In the genomic region with DNA sequence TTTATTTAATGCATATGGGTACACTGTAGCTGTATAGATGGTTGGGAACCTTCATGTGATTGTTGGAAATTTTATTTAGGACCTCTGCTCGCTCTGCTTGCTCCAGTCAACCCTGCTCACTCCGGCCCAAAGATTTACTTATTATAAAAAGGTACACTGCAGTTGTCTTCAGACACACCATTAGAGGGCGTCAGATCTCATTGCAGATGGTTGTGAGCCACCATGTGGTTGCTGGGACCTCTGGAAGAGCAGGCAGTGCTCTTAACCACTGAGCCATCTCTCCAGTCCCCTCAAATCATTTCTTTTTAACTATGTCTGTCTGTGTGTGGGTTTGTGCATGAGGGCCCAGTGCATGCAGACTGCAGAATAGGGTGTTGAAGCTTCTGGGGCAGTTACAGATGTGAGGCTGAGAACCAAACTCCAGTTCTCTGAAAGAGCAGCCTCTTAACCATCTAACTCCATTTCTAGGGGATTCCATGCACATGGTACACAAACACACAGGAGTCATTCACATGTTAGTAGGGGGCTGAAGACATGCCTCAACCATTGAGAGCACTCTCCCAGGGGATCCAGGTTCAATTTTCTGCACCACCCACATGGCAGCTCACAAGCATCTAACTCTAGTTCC, we compare ENCODE assay signal across 16 mouse cellular contexts. TPM values are rescaled to one million over a fixed set of nuclear protein-coding genes. Genes with fewer than 3 reads are reported as not detected.
DNase-seq lines count a peak whose midpoint lies in the region; ATAC-seq and TF ChIP-seq lines count a peak whose summit lies in the region.
"Had no signal": no experiment of that assay in that cellular context is flagged by ENCODE, and none has a peak within 500 bp of the region (broad histone marks: within the 10 kb centered on the region; RNA-seq: fewer than 3 reads in every experiment).

No protein-coding gene starts in this region.

- no peak overlapping the region for H3K9ac ChIP-seq in heart, adult 2 months (ENCODE audit: low read depth, low read length)
- H3K9ac ChIP-seq in lung, embryonic 15.5 days: no peak overlapping the region
- no peak overlapping the region for H3K9ac ChIP-seq in neural tube, embryonic 15.5 days (replicated peaks)
- H3K9ac ChIP-seq: neural tube, embryonic 12.5 days had no signal

- H3K27me3 ChIP-seq in heart, adult 2 months (ENCODE audit: control insufficient read depth, insufficient read depth, low read length): no peaks in the 10 kb centered on the region
- no peaks in the 10 kb centered on the region for H3K27me3 ChIP-seq in heart, embryonic 10.5 days (ENCODE audit: insufficient read depth, poor library complexity, severe bottlenecking)
- H3K27me3 ChIP-seq in lung, embryonic 15.5 days: no peaks in the 10 kb centered on the region
- no peaks in the 10 kb centered on the region for H3K27me3 ChIP-seq in Patski
- H3K27me3 ChIP-seq in myocyte (ENCODE audit: control insufficient read depth, insufficient read depth, insufficient read length): no peaks in the 10 kb centered on the region
- no peaks in the 10 kb centered on the region for H3K27me3 ChIP-seq in neural tube, embryonic 15.5 days (replicated peaks)
- H3K27me3 ChIP-seq: neural tube, embryonic 12.5 days had no signal

- DNase-seq in heart, adult 2 months: no peak
- no peak for DNase-seq in heart, embryonic 10.5 days (ENCODE audit: low spot score)
- no peak for DNase-seq in lung, adult 2 months
- no peak for DNase-seq in Patski (ENCODE audit: low read depth, low spot score)
- DNase-seq in layer of hippocampus, postnatal 14 days (ENCODE audit: low spot score in 2 of 2): no peak
- DNase-seq: cerebellum, adult 9-11 months; kidney, adult 9 months; retina, postnatal 1 day; thymus, postnatal 4 days had no signal

- no peak overlapping the region for H3K4me2 ChIP-seq in lung, embryonic 15.5 days
- H3K4me2 ChIP-seq in myocyte (ENCODE audit: low read depth): no peak overlapping the region
- no peak overlapping the region for H3K4me2 ChIP-seq in neural tube, embryonic 15.5 days
- H3K4me2 ChIP-seq: neural tube, embryonic 12.5 days had no signal

- H3K4me3 ChIP-seq in heart, adult 2 months: no peak overlapping the region
- no peak overlapping the region for H3K4me3 ChIP-seq in heart, embryonic 10.5 days
- no peak overlapping the region for H3K4me3 ChIP-seq in lung, embryonic 15.5 days
- no peak overlapping the region for H3K4me3 ChIP-seq in lung, adult 2 months (replicated peaks; ENCODE audit: extremely low read depth, low read depth, low read length)
- H3K4me3 ChIP-seq in myocyte: no peak overlapping the region
- no peak overlapping the region for H3K4me3 ChIP-seq in neural tube, embryonic 15.5 days (replicated peaks)
- H3K4me3 ChIP-seq: midbrain, embryonic 10.5 days; neural tube, embryonic 12.5 days had no signal

- peaks cover 10% of the 10 kb centered on the region for H3K36me3 ChIP-seq in heart, adult 2 months (ENCODE audit: control insufficient read depth, insufficient read depth, low read length)
- peaks cover 23% of the 10 kb centered on the region for H3K36me3 ChIP-seq in heart, embryonic 10.5 days
- H3K36me3 ChIP-seq in lung, embryonic 15.5 days: peaks cover 22% of the 10 kb centered on the region
- peaks cover 4% of the 10 kb centered on the region for H3K36me3 ChIP-seq in myocyte (ENCODE audit: control insufficient read depth, insufficient read depth)
- peaks cover 3% of the 10 kb centered on the region; the same call in 1 of the 2 replicates for H3K36me3 ChIP-seq in neural tube, embryonic 15.5 days
- H3K36me3 ChIP-seq: neural tube, embryonic 12.5 days had no signal

- no peak for TF ChIP-seq EP300 in heart, adult 2 months (IDR thresholded peaks at IDR 0.05; ENCODE audit: insufficient read depth, low read depth, low read length)

- POLR2A ChIA-PET in Patski (lab: Charles Lee): interaction anchor here (1.0 kb wide), 1 partner anchor 11 kb away, joined by 3 read pairs; no protein-coding TSS in a partner anchor

- WGBS in heart, adult 2 months: 75% methylated on average over 3 of the region's 3 CpGs
- 62% methylated on average over 3 of the region's 3 CpGs for WGBS in heart, embryonic 10.5 days
- WGBS in lung, embryonic 15.5 days: 62% methylated on average over 3 of the region's 3 CpGs
- WGBS in lung, adult 2 months: 67% methylated on average over 3 of the region's 3 CpGs
- 59% methylated on average over 3 of the region's 3 CpGs for WGBS in neural tube, embryonic 15.5 days

- intact Hi-C loops in heart, adult 2 months (cut with DNase I): loop anchor here (5.0 kb wide), 6 partner anchors 48 to 262 kb away; partner anchors contain the start of genes Sesn2 and Ythdf2

- H3K9me3 ChIP-seq in heart, embryonic 10.5 days: no peaks in the 10 kb centered on the region
- H3K9me3 ChIP-seq in lung, embryonic 15.5 days: no peaks in the 10 kb centered on the region
- no peaks in the 10 kb centered on the region for H3K9me3 ChIP-seq in neural tube, embryonic 15.5 days (replicated peaks)
- H3K9me3 ChIP-seq: midbrain, embryonic 10.5 days; neural tube, embryonic 12.5 days had no signal

- 0 out of 2 replicates have a peak, but pooled peaks have one; percentile 11 for TF ChIP-seq CTCF in heart, adult 2 months (IDR thresholded peaks at IDR 0.05)
- TF ChIP-seq CTCF in lung, adult 2 months (IDR thresholded peaks at IDR 0.05; ENCODE audit: insufficient read depth, low read length): no peak
- TF ChIP-seq CTCF in Patski (IDR thresholded peaks at IDR 0.05): peak; percentile 15

- H3K27ac ChIP-seq in heart, adult 2 months: no peak overlapping the region
- H3K27ac ChIP-seq in heart, embryonic 10.5 days: no peak overlapping the region
- H3K27ac ChIP-seq in lung, embryonic 15.5 days: 0 out of 2 replicates have a peak overlapping the region, but pooled peaks have one; percentile 19
- no peak overlapping the region for H3K27ac ChIP-seq in neural tube, embryonic 15.5 days (replicated peaks)
- H3K27ac ChIP-seq: midbrain, embryonic 10.5 days; neural tube, embryonic 12.5 days had no signal

- CTCF ChIA-PET in Patski (lab: Charles Lee): interaction anchor here (1.2 to 1.6 kb wide), 2 partner anchors 18 to 39 kb away, joined by 3 read pairs; no protein-coding TSS in a partner anchor

- peaks cover 6% of the 10 kb centered on the region for H3K4me1 ChIP-seq in heart, adult 2 months (ENCODE audit: control insufficient read depth, insufficient read depth, low read length)
- peaks cover 20% of the 10 kb centered on the region for H3K4me1 ChIP-seq in heart, embryonic 10.5 days
- peaks cover 15% of the 10 kb centered on the region for H3K4me1 ChIP-seq in lung, embryonic 15.5 days
- H3K4me1 ChIP-seq in lung, adult 2 months (ENCODE audit: control insufficient read depth, insufficient read depth, low read length): no peaks in the 10 kb centered on the region; the same call in 1 of the 2 replicates
- H3K4me1 ChIP-seq in neural tube, embryonic 15.5 days: peaks cover 31% of the 10 kb centered on the region

- no peak for TF ChIP-seq POLR2A in heart, adult 2 months (IDR thresholded peaks at IDR 0.05; ENCODE audit: insufficient read depth, low read depth, low read length)
- no peak for TF ChIP-seq POLR2A in lung, adult 2 months (IDR thresholded peaks at IDR 0.05; ENCODE audit: borderline replicate concordance, extremely low read depth, low read depth, low read length)
- no peak for TF ChIP-seq POLR2A in myocyte (IDR thresholded peaks at IDR 0.05; ENCODE audit: insufficient read length, low read depth)

- in situ Hi-C loops in Patski (cut with MboI; ENCODE audit: low pct_unique_long_range_greater_than_20kb): loop anchor here (5.0 to 10.0 kb wide), 2 partner anchors 163 to 165 kb away; partner anchors contain the start of gene Sesn2

- no peak for ATAC-seq in lung, embryonic 15.5 days (ENCODE audit: borderline replicate concordance, extremely low read depth, low FRiP score, low TSS enrichment)
- ATAC-seq in Patski: no peak
- no peak for ATAC-seq in neural tube, embryonic 15.5 days (ENCODE audit: low FRiP score)
- ATAC-seq: CD4-positive, CD25-positive, alpha-beta regulatory T cell, adult 4 months had no signal

- H3K79me2 ChIP-seq in heart, adult 2 months (replicated peaks; ENCODE audit: control insufficient read depth, insufficient read depth, low read length): peaks cover 2% of the 10 kb centered on the region; the same call in 1 of the 2 replicates
- H3K79me2 ChIP-seq in myocyte (ENCODE audit: control insufficient read depth, insufficient read depth): peaks cover 30% of the 10 kb centered on the region

- H3ac ChIP-seq in myocyte (ENCODE audit: control insufficient read depth, insufficient read length): no peak overlapping the region

TF ChIP-seq in myocyte, 11 proteins besides CTCF, POLR2A, EP300 and RAD21 (continues in another document):
- TF ChIP-seq POLR2AphosphoS2 (IDR thresholded peaks at IDR 0.05; ENCODE audit: insufficient read length, low read depth): peak; percentile 29

RNA-seq across cellular contexts. Expression of gene Rcc1, which starts 3.8 kb away (rescaled TPM):
- total RNA-seq in heart, adult 2 months (2021): 1 to 10 TPM; 6.6 to 7.5 TPM
- polyA plus RNA-seq in heart, adult 2 months (2012; rRNA removed): 5.1 and 5.2 TPM in 2 replicates
- polyA plus RNA-seq in heart, embryonic 10.5 days (2016; fragmentation: Nextera tagmentation; extraction: Ambion mirVana): 61.4 and 93.4 TPM in 2 replicates
- polyA plus RNA-seq in lung, embryonic 15.5 days (2015; fragmentation: Nextera tagmentation; extraction: Ambion mirVana): 89.2 and 92.6 TPM in 2 replicates
- 3.9 and 5.3 TPM in 2 replicates for polyA plus RNA-seq in lung, adult 2 months (2012; rRNA removed)
- 31.4 TPM for polyA plus RNA-seq in Patski (2021)
- 33.2 TPM for polyA plus RNA-seq in myocyte (2012; fragmentation: generic; extraction: Trizol)
- total RNA-seq in layer of hippocampus, postnatal 14 days (2021): 10 to 100 TPM; 12.5 to 13.0 TPM
- polyA plus RNA-seq in neural tube, embryonic 15.5 days (2015; fragmentation: Nextera tagmentation; extraction: Ambion mirVana): 28.2 and 45.5 TPM in 2 replicates

RNA-seq across cellular contexts. Expression of gene Trnau1ap, which starts 20.3 kb away (rescaled TPM):
- 10 to 100 TPM; 21.3 to 24.6 TPM for total RNA-seq in heart, adult 2 months (2021)
- 14.8 and 14.9 TPM in 2 replicates for polyA plus RNA-seq in heart, adult 2 months (2012; rRNA removed)
- 82.0 and 92.0 TPM in 2 replicates for polyA plus RNA-seq in heart, embryonic 10.5 days (2016; fragmentation: Nextera tagmentation; extraction: Ambion mirVana)
- polyA plus RNA-seq in lung, embryonic 15.5 days (2015; fragmentation: Nextera tagmentation; extraction: Ambion mirVana): 67.2 and 75.0 TPM in 2 replicates
- polyA plus RNA-seq in lung, adult 2 months (2012; rRNA removed): 16.4 and 17.8 TPM in 2 replicates
- polyA plus RNA-seq in Patski (2021) (28.9 TPM), myocyte (2012; fragmentation: generic; extraction: Trizol) (51.6 TPM)
- 10 to 100 TPM; 19.3 to 22.3 TPM for total RNA-seq in layer of hippocampus, postnatal 14 days (2021)
- 69.9 and 70.3 TPM in 2 replicates for polyA plus RNA-seq in neural tube, embryonic 15.5 days (2015; fragmentation: Nextera tagmentation; extraction: Ambion mirVana)

RNA-seq across cellular contexts. Expression of gene Rab42, which starts 46.4 kb away (rescaled TPM):
- total RNA-seq in heart, adult 2 months (2021): 1 to 10 TPM in 1 of 2 experiments, under 1 TPM in 1; 0.73 to 1.1 TPM
- polyA plus RNA-seq in heart, adult 2 months (2012; rRNA removed): 3.8 and 4.2 TPM in 2 replicates
- 1.1 and 1.9 TPM in 2 replicates for polyA plus RNA-seq in heart, embryonic 10.5 days (2016; fragmentation: Nextera tagmentation; extraction: Ambion mirVana)
- polyA plus RNA-seq in lung, embryonic 15.5 days (2015; fragmentation: Nextera tagmentation; extraction: Ambion mirVana): 1.4 and 2.5 TPM in 2 replicates
- polyA plus RNA-seq in lung, adult 2 months (2012; rRNA removed): 1.9 and 2.0 TPM in 2 replicates
- polyA plus RNA-seq in Patski (2021) (not detected), myocyte (2012; fragmentation: generic; extraction: Trizol) (0.30 TPM)
- 1 to 10 TPM in 1 of 2 experiments, under 1 TPM in 1; 0.72 to 1.5 TPM for total RNA-seq in layer of hippocampus, postnatal 14 days (2021)
- polyA plus RNA-seq in neural tube, embryonic 15.5 days (2015; fragmentation: Nextera tagmentation; extraction: Ambion mirVana): 3.4 and 3.5 TPM in 2 replicates
- total RNA-seq: hematopoietic stem cell, adult 5-6 weeks had no signal
